Mouse (Mus musculus) liver, embryonic 14.5 days (tissue): ENCODE data around the gene Faap100. TPM values are rescaled to one million over a fixed set of nuclear protein-coding genes. Genes with fewer than 3 reads are reported as not detected.
A peak's percentile ranks its signal among the peaks of the same experiment; 100 is the strongest.

ENCODE experiments used
- ATAC-seq: fragments of 200-750 bp; cut with Nextera tagmentation; 2 replicates; pipeline ENCODE4 v1.8.0; 2017; ENCODE audit warnings: moderate number of reproducible peaks, mild to moderate bottlenecking, moderate library complexity; ENCODE audit not compliant: insufficient read depth
- DNase-seq, 3 experiments: peaks; one replicate each; pipeline ENCODE4 v3.0.0-alpha.2; 2012 to 2013; ENCODE audit warnings: low read depth in 3 of 3, low spot score in 3 of 3
- H3K27ac ChIP-seq: fragments of 300-500 bp; sonication (generic); 2 replicates; pipeline ENCODE4 v1.5.1; 2014; ENCODE audit warnings: moderate library complexity, mild to moderate bottlenecking, control low read depth, inconsistent platforms
- H3K27me3 ChIP-seq: fragments of 300-500 bp; sonication (generic); 2 replicates; pipeline ENCODE4 v1.6.1; 2014; ENCODE audit warnings: mild to moderate bottlenecking, low read length, moderate library complexity; ENCODE audit not compliant: control insufficient read depth, insufficient read depth
- H3K36me3 ChIP-seq: fragments of 300-500 bp; sonication (generic); replicated peaks from 2 replicates; pipeline ENCODE4 v1.6.1; 2014; ENCODE audit warnings: low read depth; ENCODE audit not compliant: control insufficient read depth, insufficient read depth
- H3K4me1 ChIP-seq, 2 experiments: fragments of 200-500 bp in 1 of 2; fragments of 300-500 bp in 1 of 2; sonication (generic) in 1 of 2; replicated peaks; 2 replicates each; pipeline ENCODE4 v1.6.1; 2012 to 2014; ENCODE audit warnings: antibody characterized with exemption in 1 of 2, inconsistent platforms in 1 of 2, low read length in 1 of 2; ENCODE audit not compliant: control insufficient read depth in 2 of 2, insufficient read depth in 2 of 2
- H3K4me2 ChIP-seq: fragments of 300-500 bp; sonication (generic); 2 replicates; pipeline ENCODE4 v1.6.1; 2014; ENCODE audit warnings: low read depth, mild to moderate bottlenecking, control low read depth, moderate library complexity
- H3K4me3 ChIP-seq, 2 experiments: fragments of 200-500 bp in 1 of 2; fragments of 300-500 bp in 1 of 2; sonication (generic) in 1 of 2; 2 replicates each; pipeline ENCODE4 v1.5.1; 2012 to 2014; ENCODE audit warnings: low read depth in 2 of 2, low read length in 2 of 2, mild to moderate bottlenecking in 2 of 2, control low read depth in 1 of 2, inconsistent platforms in 1 of 2, moderate library complexity in 1 of 2; ENCODE audit not compliant: insufficient read depth in 1 of 2
- H3K9ac ChIP-seq: fragments of 300-500 bp; sonication (generic); replicated peaks from 2 replicates; pipeline ENCODE4 v1.6.1; 2014; ENCODE audit warnings: mild to moderate bottlenecking, control low read depth, moderate library complexity
- H3K9me3 ChIP-seq: fragments of 300-500 bp; sonication (generic); 2 replicates; pipeline ENCODE4 v1.6.1; 2016; ENCODE audit warnings: low read length, mixed read lengths; ENCODE audit not compliant: control insufficient read depth
- CTCF ChIP-seq: IDR thresholded peaks from 2 replicates; pipeline ENCODE4 v1.5.1; 2016; ENCODE audit warnings: antibody characterized with exemption, low read depth, control low read depth
- EP300 ChIP-seq: IDR thresholded peaks from 2 replicates; pipeline ENCODE4 v1.6.1; 2016; ENCODE audit warnings: antibody characterized with exemption, low read depth
- WGBS: fragments of 180-500 bp; shearing (Covaris S2); extraction: QIAGEN DNeasy Blood & Tissue Kit; methylation state at CpG from one replicate; pipeline ENCODE4 v1.1.7; 2014; ENCODE audit not compliant: insufficient replicate concordance; 5-methylcytosine and 5-hydroxymethylcytosine counted together
- polyA plus RNA-seq, 2 experiments: library from polyadenylated mRNA; depleted of rRNA in 1 of 2; stranded (reverse) in 1 of 2; unstranded in 1 of 2; fragments of >200 nt; fragmentation: Nextera tagmentation in 1 of 2; extraction: Ambion mirVana in 1 of 2; gene quantifications; 2 replicates each; pipeline versions ENCODE4 v1.2.1 to v1.2.3; 2012 to 2014

The Faap100 gene
- polyA plus RNA-seq, 2 experiments, result 4.5 to 6.3 TPM

DNA sequence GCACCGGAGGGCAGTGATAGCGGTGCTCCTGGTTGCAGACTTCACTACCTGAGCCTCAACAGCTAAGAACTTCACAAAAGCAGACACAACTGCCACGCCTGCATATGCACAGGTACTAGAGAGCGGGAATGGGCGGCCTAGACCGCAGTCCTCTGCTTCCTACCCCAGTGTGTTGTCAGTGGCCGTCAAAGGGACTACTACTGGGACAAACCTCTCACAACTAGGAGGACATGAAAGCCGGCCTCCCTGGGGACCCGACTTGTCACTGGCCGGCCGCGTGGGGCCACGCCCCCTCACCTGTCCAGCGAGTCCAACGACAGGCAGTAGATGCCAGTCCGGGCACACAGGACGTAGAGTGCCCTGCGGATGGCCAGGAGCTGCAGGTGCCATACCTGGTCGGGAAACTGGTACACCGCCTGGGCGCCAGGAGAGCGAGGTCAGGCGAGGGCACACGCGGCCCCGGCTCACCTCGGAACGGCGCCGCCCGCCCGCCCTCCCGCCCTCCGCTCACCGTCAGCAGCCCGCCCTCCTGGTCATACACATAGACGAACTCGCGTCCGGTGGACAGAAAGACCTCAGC is 443 bp downstream of the Faap100 start:
- TF ChIP-seq EP300 (no peak), CTCF (no peak)
- Histone ChIP-seq H3K9me3 (no peaks in the 10 kb centered on the region), H3K9ac (peak overlapping the region; percentile 72), H3K4me3 (peak overlapping the region; percentile 70 to 82), H3K27ac (no peak overlapping the region), H3K36me3 (peaks cover 19% of the 10 kb centered on the region), H3K4me1 (peaks cover 9 to 11% of the 10 kb centered on the region in 2 experiments), H3K4me2 (peak overlapping the region; percentile 100), H3K27me3 (no peaks in the 10 kb centered on the region)
- WGBS, result 3% methylated on average over 40 of the region's 40 CpGs
- peak; percentile 64 for ATAC-seq
- DNase-seq, result no peak

DNA sequence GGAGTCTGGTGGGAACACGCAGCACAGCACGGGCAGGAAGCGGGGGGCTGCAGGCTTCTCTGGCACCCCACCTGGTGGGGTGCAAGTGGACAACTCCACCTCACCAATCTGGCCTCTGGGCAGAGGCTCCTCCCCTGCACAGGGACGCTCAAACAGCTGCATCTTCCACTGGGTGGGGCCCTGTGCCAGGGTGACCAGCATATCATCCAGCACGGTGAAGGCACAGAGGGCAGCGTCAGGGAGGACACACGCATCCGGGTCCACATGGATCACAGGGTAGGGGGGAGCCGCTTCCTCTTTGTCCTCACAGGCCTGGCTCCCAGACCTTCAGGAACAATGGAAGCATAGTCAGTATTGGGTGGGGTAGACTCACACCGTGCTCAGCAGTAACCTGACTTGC is 1.2 kb downstream of the Faap100 start:
- ATAC-seq (no peak), DNase-seq (no peak)
- Histone ChIP-seq H3K4me2 (peak overlapping the region; percentile 100), H3K36me3 (peaks cover 12% of the 10 kb centered on the region), H3K4me3 (no peak overlapping the region), H3K4me1 (peaks cover 9 to 11% of the 10 kb centered on the region in 2 experiments), H3K27me3 (no peaks in the 10 kb centered on the region), H3K9me3 (no peaks in the 10 kb centered on the region), H3K27ac (no peak overlapping the region), H3K9ac (no peak overlapping the region)
- TF ChIP-seq EP300, result no peak
- no peak for TF ChIP-seq CTCF
- 63% methylated on average over 10 of the region's 10 CpGs for WGBS

DNA sequence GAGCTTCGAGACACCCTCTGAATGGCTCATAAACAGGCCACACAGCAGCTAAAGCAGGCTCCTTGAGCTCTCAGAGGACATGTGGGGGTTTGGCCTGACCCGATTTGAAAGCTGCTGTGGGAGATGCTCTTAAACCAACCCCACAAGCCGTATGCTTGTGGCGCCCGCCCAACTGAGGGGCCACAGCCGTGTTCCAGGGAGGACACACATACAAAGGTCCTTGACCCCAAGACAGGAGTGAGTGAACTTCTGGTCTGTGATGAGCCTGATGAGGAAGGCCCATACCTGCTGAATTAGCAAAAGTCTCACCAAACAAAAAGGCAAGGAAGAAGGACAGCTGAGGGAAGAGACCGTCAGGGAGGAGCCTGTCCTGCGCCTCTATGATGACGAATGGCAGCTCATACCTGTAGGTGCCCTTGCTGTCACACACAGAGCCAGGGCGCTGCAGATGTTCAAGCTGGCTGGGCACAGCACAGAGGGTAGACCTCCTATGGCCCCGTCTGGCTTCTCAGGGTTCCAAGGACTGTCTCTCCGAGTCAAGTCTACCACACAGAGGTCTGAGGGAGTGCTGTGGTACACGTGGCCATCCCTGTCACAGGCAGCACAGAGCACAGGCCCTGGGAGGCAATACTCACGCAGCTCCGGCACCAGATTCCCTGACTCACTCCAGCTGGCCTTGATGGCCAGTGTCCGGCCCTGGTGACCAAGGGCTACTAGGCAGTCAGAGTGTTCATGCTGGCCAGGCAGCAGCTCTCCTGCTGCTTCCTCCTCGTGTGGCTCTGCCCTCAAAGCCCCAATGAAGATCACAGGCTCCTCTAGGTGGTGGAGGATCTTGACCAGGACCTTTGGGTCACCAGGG is 2.0 kb downstream of the Faap100 start:
- Histone ChIP-seq H3K4me3 (no peak overlapping the region), H3K9ac (no peak overlapping the region), H3K27me3 (no peaks in the 10 kb centered on the region), H3K4me2 (no peak overlapping the region), H3K36me3 (peaks cover 6% of the 10 kb centered on the region), H3K4me1 (peaks cover 9 to 11% of the 10 kb centered on the region in 2 experiments), H3K9me3 (no peaks in the 10 kb centered on the region), H3K27ac (no peak overlapping the region)
- WGBS, result 72% methylated on average over 17 of the region's 17 CpGs
- no peak for ATAC-seq
- no peak for TF ChIP-seq EP300
- TF ChIP-seq CTCF, result no peak
- no peak for DNase-seq

DNA sequence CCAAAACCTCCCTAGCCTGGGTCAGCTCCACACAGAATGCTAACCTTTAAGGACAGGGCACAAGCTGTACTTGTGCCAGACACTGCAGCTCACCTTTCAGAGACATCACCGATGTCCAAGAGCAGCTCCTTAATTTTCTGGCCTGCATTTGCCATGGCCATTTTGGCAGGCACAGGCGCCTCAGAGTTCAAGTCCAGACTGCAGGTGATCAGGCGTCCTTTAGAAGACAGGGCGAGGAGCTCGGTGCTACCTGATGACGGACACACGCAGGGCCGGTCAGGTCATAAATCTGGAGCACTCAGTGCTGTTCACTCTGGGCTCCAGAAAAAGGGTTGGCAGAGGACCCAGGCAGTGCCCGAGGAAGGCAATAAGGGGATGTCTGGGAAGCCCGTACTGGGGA is 3.2 kb downstream of the Faap100 start:
- Histone ChIP-seq H3K27ac (no peak overlapping the region), H3K4me3 (no peak overlapping the region), H3K36me3 (no peaks in the 10 kb centered on the region), H3K9ac (no peak overlapping the region), H3K9me3 (no peaks in the 10 kb centered on the region), H3K27me3 (no peaks in the 10 kb centered on the region), H3K4me2 (no peak overlapping the region), H3K4me1 (peaks cover 9 to 11% of the 10 kb centered on the region in 2 experiments)
- TF ChIP-seq CTCF, result no peak
- no peak for TF ChIP-seq EP300
- 83% methylated on average over 10 of the region's 10 CpGs for WGBS
- no peak for DNase-seq
- ATAC-seq, result no peak

DNA sequence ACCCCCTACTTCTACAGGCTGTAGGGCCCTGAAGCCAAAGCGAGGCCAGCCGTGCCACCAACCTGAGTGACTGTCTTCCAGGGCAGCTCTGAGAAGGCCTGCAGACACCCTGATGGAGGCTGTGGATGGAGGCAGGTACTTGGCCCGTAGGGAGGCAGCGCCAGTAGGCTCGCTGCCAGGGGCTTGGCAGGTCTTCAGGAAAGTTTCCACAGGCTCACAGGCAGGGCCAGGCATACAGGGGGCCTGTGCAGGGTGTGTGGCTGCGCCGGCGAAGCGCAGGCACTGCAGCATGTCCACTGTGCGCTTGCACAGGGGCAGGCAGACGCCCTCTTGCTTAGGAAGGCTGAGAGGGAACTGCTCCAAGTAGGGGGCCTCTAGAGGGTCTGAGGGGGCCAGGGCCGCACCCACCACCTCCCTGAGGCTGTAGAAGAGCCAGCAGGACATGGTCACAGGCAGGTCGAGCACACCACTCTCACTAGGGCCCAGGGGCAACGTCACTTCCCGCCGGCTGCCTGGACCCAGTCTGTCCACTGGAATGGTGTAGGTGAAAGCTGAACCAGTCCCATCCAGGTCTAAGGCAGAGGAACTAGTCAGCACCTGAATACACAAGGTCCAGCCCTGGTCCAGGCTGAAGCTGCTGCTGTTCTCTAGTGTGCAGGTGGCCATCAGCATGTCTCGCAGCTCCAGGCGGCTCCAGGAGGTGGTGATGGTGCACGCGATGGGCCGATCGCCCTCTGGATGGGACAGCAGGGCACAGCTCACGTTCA is 4.6 kb downstream of the Faap100 start:
- Histone ChIP-seq H3K4me3 (no peak overlapping the region), H3K9ac (no peak overlapping the region), H3K4me1 (peaks cover 8% of the 10 kb centered on the region in 2 experiments), H3K9me3 (no peaks in the 10 kb centered on the region), H3K36me3 (no peaks in the 10 kb centered on the region), H3K27me3 (no peaks in the 10 kb centered on the region), H3K27ac (no peak overlapping the region), H3K4me2 (no peak overlapping the region)
- ATAC-seq, result no peak
- DNase-seq, result no peak
- 80% methylated on average over 23 of the region's 23 CpGs for WGBS
- TF ChIP-seq CTCF (no peak), EP300 (no peak)
